Mouse (Mus musculus) CH12.LX (cell line): ENCODE measurements around the gene Ntrk3.

ENCODE experiments used
- CTCF ChIP-seq, 2 experiments: IDR thresholded peaks in 1 of 2; conservative IDR thresholded peaks in 1 of 2; 2 replicates each; pipeline ENCODE4 v1.5.1; 2011 to 2012; ENCODE audit warnings: low read depth in 2 of 2, low read length in 2 of 2, improper control_type of control experiment in 1 of 2, inconsistent platforms in 1 of 2, mild to moderate bottlenecking in 1 of 2, moderate library complexity in 1 of 2
- EP300 ChIP-seq: IDR thresholded peaks from 2 replicates; pipeline ENCODE4 v1.6.1; 2011; ENCODE audit warnings: low read length, improper control_type of control experiment
- GABPA ChIP-seq: IDR thresholded peaks from 2 replicates; pipeline ENCODE4 v1.6.1; 2012; ENCODE audit warnings: low read depth, low read length, improper control_type of control experiment, inconsistent platforms; ENCODE audit not compliant: insufficient replicate concordance
- HCFC1 ChIP-seq: IDR thresholded peaks from 2 replicates; pipeline ENCODE4 v1.6.1; 2012; ENCODE audit warnings: low read depth, mild to moderate bottlenecking, inconsistent platforms, low read length, improper control_type of control experiment
- MAFK ChIP-seq: IDR thresholded peaks from 2 replicates; pipeline ENCODE4 v1.6.1; 2011; ENCODE audit warnings: low read length, improper control_type of control experiment; ENCODE audit not compliant: insufficient replicate concordance
- MAX ChIP-seq: IDR thresholded peaks from 2 replicates; pipeline ENCODE4 v1.6.1; 2011; ENCODE audit warnings: low read length, improper control_type of control experiment
- MXI1 ChIP-seq: IDR thresholded peaks from 2 replicates; pipeline ENCODE4 v1.6.1; 2011; ENCODE audit warnings: mild to moderate bottlenecking, low read depth, low read length, improper control_type of control experiment
- NELFE ChIP-seq: IDR thresholded peaks from 2 replicates; pipeline ENCODE4 v1.6.1; 2011; ENCODE audit warnings: low read depth, low read length, improper control_type of control experiment
- POLR2AphosphoS2 ChIP-seq: IDR thresholded peaks from 2 replicates; pipeline ENCODE4 v1.6.1; 2011; ENCODE audit warnings: low read depth, low read length, improper control_type of control experiment
- TBP ChIP-seq: conservative IDR thresholded peaks from 2 replicates; pipeline ENCODE4 v1.6.1; 2011; ENCODE audit warnings: low read depth, low read length, improper control_type of control experiment
- TCF12 ChIP-seq: IDR thresholded peaks from 2 replicates; pipeline ENCODE4 v1.6.1; 2014; ENCODE audit warnings: low read depth, mild to moderate bottlenecking, inconsistent platforms, low read length, improper control_type of control experiment
- UBTF ChIP-seq: IDR thresholded peaks from 2 replicates; pipeline ENCODE4 v1.6.1; 2012; ENCODE audit warnings: low read depth, mild to moderate bottlenecking, inconsistent platforms, low read length, improper control_type of control experiment, moderate library complexity
- USF1 ChIP-seq: IDR thresholded peaks from 2 replicates; pipeline ENCODE4 v1.6.1; 2014; ENCODE audit warnings: low read depth, mild to moderate bottlenecking, inconsistent platforms, low read length, improper control_type of control experiment
- ZC3H11A ChIP-seq: IDR thresholded peaks from 2 replicates; pipeline ENCODE4 v1.6.1; 2012; ENCODE audit warnings: low read depth, mild to moderate bottlenecking, inconsistent platforms, low read length, improper control_type of control experiment

DNA sequence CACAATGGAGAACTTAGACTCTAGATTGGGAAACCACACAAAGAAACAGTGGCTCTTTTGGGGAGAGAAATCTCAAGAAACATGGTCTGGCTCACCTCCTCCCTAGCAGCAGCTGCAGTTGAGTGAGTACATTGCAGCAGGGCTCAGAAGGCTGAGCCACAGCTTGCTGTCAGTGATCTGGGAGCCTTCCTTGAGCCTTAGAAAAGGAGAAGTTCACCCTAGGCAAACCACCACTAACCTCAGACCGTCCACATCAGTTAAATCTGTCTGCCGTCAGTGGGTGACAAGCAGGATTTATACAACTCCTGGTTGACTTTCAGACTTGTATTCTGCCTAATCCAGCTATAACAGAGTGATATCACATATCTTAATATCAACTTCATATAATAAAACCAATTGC, 325.6 kb downstream of the Ntrk3 start:
- TF ChIP-seq ZC3H11A (no peak), GABPA (no peak), TBP (no peak), USF1 (no peak), POLR2AphosphoS2 (no peak), CTCF (conservative IDR thresholded peaks at IDR 0.05 in 1 of 2, IDR thresholded peaks at IDR 0.05 in 1 of 2; ENCODE audit: low read depth in 2 of 2, low read length in 2 of 2) (no peak), MAX (no peak), MAFK (no peak), HCFC1 (no peak), MXI1 (no peak), NELFE (no peak), TCF12 (no peak), EP300 (no peak), UBTF (no peak)
